Mouse (Mus musculus) midbrain, postnatal 0 days (tissue): Measurements from ENCODE around the gene Wdr83. TPM values are rescaled to one million over a fixed set of nuclear protein-coding genes. Genes with fewer than 3 reads are reported as not detected.
A peak's percentile ranks its signal among the peaks of the same experiment; 100 is the strongest.

Source experiments
- ATAC-seq: fragments of 200-750 bp; cut with Nextera tagmentation; 2 replicates; pipeline ENCODE4 v1.8.0; 2017; ENCODE audit warnings: moderate number of reproducible peaks, mild to moderate bottlenecking, moderate TSS enrichment, moderate library complexity; ENCODE audit not compliant: low FRiP score
- DNase-seq: peaks from one replicate; pipeline ENCODE4 v3.0.0-alpha.2; 2015; ENCODE audit warnings: low spot score
- H3K27ac ChIP-seq: fragments of 300-500 bp; sonication (generic); 2 replicates; pipeline ENCODE4 v1.5.1; 2014; ENCODE audit warnings: low read depth, mild to moderate bottlenecking, low read length, mixed read lengths
- H3K27me3 ChIP-seq: fragments of 300-500 bp; sonication (generic); 2 replicates; pipeline ENCODE4 v1.6.1; 2014; ENCODE audit warnings: low read length, control low read depth, mixed read lengths; ENCODE audit not compliant: insufficient read depth
- H3K36me3 ChIP-seq: fragments of 300-500 bp; sonication (generic); 2 replicates; pipeline ENCODE4 v1.6.1; 2014; ENCODE audit warnings: low read length, control low read depth, mixed read lengths; ENCODE audit not compliant: insufficient read depth
- H3K4me1 ChIP-seq: fragments of 300-500 bp; sonication (generic); 2 replicates; pipeline ENCODE4 v1.6.1; 2014; ENCODE audit warnings: mild to moderate bottlenecking, control low read depth, antibody characterized with exemption, low read length, mixed read lengths; ENCODE audit not compliant: insufficient read depth
- H3K4me2 ChIP-seq: fragments of 300-500 bp; sonication (generic); 2 replicates; pipeline ENCODE4 v1.6.1; 2014; ENCODE audit warnings: low read depth, mild to moderate bottlenecking, low read length, mixed read lengths; ENCODE audit not compliant: poor library complexity, severe bottlenecking
- H3K4me3 ChIP-seq: fragments of 300-500 bp; sonication (generic); 2 replicates; pipeline ENCODE4 v1.5.1; 2014; ENCODE audit warnings: low read depth, mild to moderate bottlenecking, low read length, moderate library complexity
- H3K9ac ChIP-seq: fragments of 300-500 bp; sonication (generic); replicated peaks from 2 replicates; pipeline ENCODE4 v1.6.1; 2014; ENCODE audit warnings: mild to moderate bottlenecking, low read length, moderate library complexity, mixed read lengths; ENCODE audit not compliant: poor library complexity, severe bottlenecking
- H3K9me3 ChIP-seq: fragments of 300-500 bp; sonication (generic); 2 replicates; pipeline ENCODE4 v1.6.1; 2016; ENCODE audit warnings: low read length, control low read depth
- CTCF ChIP-seq: IDR thresholded peaks from 2 replicates; pipeline ENCODE4 v1.5.1; 2016; ENCODE audit warnings: antibody characterized with exemption, mild to moderate bottlenecking
- WGBS: fragments of 180-500 bp; shearing (Covaris S2); extraction: QIAGEN DNeasy Blood & Tissue Kit; methylation state at CpG from one replicate; pipeline ENCODE4 v1.1.7; 2014; 5-methylcytosine and 5-hydroxymethylcytosine counted together
- polyA plus RNA-seq: library from polyadenylated mRNA; unstranded; fragments of >200 nt; fragmentation: Nextera tagmentation; extraction: Ambion mirVana; gene quantifications from 2 replicates; pipeline ENCODE4 v1.2.1, GENCODE M21; 2015
- total RNA-seq: library from RNA; depleted of rRNA; stranded (reverse); fragments of >200 nt; gene quantifications from 2 replicates; pipeline ENCODE4 v1.2.3, GENCODE M21; 2014

Gene Wdr83
- total and polyA plus RNA-seq, 2 experiments from 2014 or later, result 34.1 to 37.0 TPM

GRCm38 (mm10) chr8:85074617-85075016 is 6.5 kb downstream of the Wdr83 start:
- Histone ChIP-seq H3K4me1 (0 out of 2 replicates have a peak, but pooled peaks cover 1% of the 10 kb centered on the region), H3K9me3 (no peaks in the 10 kb centered on the region), H3K36me3 (peaks cover 34% of the 10 kb centered on the region), H3K27ac (no peak overlapping the region), H3K9ac (no peak overlapping the region), H3K27me3 (no peaks in the 10 kb centered on the region), H3K4me2 (no peak overlapping the region), H3K4me3 (no peak overlapping the region)
- ATAC-seq (no peak), DNase-seq (no peak)
- TF ChIP-seq CTCF, result no peak
- 93% methylated on average over 10 of the region's 10 CpGs for WGBS

GRCm38 (mm10) chr8:85074167-85074566 is 6.9 kb downstream of the Wdr83 start:
- Histone ChIP-seq H3K27me3 (no peaks in the 10 kb centered on the region), H3K27ac (no peak overlapping the region), H3K36me3 (peaks cover 34% of the 10 kb centered on the region), H3K9ac (no peak overlapping the region), H3K4me2 (no peak overlapping the region), H3K4me1 (no peaks in the 10 kb centered on the region), H3K9me3 (no peaks in the 10 kb centered on the region), H3K4me3 (no peak overlapping the region)
- ATAC-seq (no peak), DNase-seq (no peak)
- no peak for TF ChIP-seq CTCF
- 83% methylated on average over 10 of the region's 10 CpGs for WGBS

- H3K4me1 ChIP-seq, result no peaks in the 10 kb centered on the region
- H3K9ac ChIP-seq, result no peak overlapping the region
- TF ChIP-seq CTCF, result no peak
- no peak overlapping the region for H3K4me3 ChIP-seq
- no peak for DNase-seq
- H3K4me2 ChIP-seq, result peak overlapping the region; percentile 47; the same call in 1 of the 2 replicates
- 95% methylated on average over 15 of the region's 15 CpGs for WGBS
- ATAC-seq, result no peak
- H3K36me3 ChIP-seq, result peaks cover 37% of the 10 kb centered on the region
- H3K27me3 ChIP-seq, result no peaks in the 10 kb centered on the region
- no peak overlapping the region for H3K27ac ChIP-seq
- H3K9me3 ChIP-seq, result no peaks in the 10 kb centered on the region
Measured at GRCm38 (mm10) chr8:85073041-85073612, 8.0 kb downstream of the Wdr83 start.

GRCm38 (mm10) chr8:85072364-85072929 is 8.7 kb downstream of the Wdr83 start:
- Histone ChIP-seq H3K36me3 (peaks cover 38% of the 10 kb centered on the region), H3K27me3 (no peaks in the 10 kb centered on the region), H3K9ac (peak overlapping the region; percentile 92; the same call in 1 of the 2 replicates), H3K4me3 (peak overlapping the region; percentile 92), H3K27ac (peak overlapping the region; percentile 91), H3K4me1 (no peaks in the 10 kb centered on the region), H3K4me2 (peak overlapping the region; percentile 47), H3K9me3 (no peaks in the 10 kb centered on the region)
- DNase-seq (no peak), ATAC-seq (no peak)
- WGBS, result 39% methylated on average over 9 of the region's 9 CpGs
- TF ChIP-seq CTCF, result no peak

- DNase-seq (peak; percentile 96), ATAC-seq (peak; percentile 90)
- H3K27ac ChIP-seq, result peak within 1 kb of the TSS; percentile 91
- H3K9me3 ChIP-seq, result no peaks in the 10 kb centered on the region
- peaks cover 40% of the 10 kb centered on the region for H3K36me3 ChIP-seq
- peak within 1 kb of the TSS; percentile 92 for H3K4me3 ChIP-seq
- peak; percentile 36 for TF ChIP-seq CTCF
- no peaks in the 10 kb centered on the region for H3K4me1 ChIP-seq
- no peaks in the 10 kb centered on the region for H3K27me3 ChIP-seq
- peak within 1 kb of the TSS; percentile 92 for H3K9ac ChIP-seq
- under 1% methylated on average over 66 of the region's 68 CpGs for WGBS
- peak within 1 kb of the TSS; percentile 47 for H3K4me2 ChIP-seq
Measured at GRCm38 (mm10) chr8:85071514-85072281, 9.4 kb downstream of the Wdr83 start, which contains the start of gene Dhps. Gene Dhps (plus strand): TSS chr8:85071757.

GRCm38 (mm10) chr8:85071041-85071440 is 10.1 kb downstream of the Wdr83 start:
- Histone ChIP-seq H3K4me1 (no peaks in the 10 kb centered on the region), H3K9me3 (no peaks in the 10 kb centered on the region), H3K4me3 (peak overlapping the region; percentile 92; the same call in 1 of the 2 replicates), H3K4me2 (peak overlapping the region; percentile 47), H3K36me3 (peaks cover 40% of the 10 kb centered on the region), H3K9ac (no peak overlapping the region), H3K27me3 (no peaks in the 10 kb centered on the region), H3K27ac (peak overlapping the region; percentile 91)
- WGBS, result 83% methylated on average over 5 of the region's 5 CpGs
- TF ChIP-seq CTCF, result no peak
- ATAC-seq (no peak), DNase-seq (no peak)
